Mouse (Mus musculus) neural tube, embryonic 13.5 days (tissue): ENCODE measurements around the gene Afm. TPM values are rescaled to one million over a fixed set of nuclear protein-coding genes. Genes with fewer than 3 reads are reported as not detected.

ENCODE experiments used
- ATAC-seq: fragments of 200-750 bp; cut with Nextera tagmentation; 2 replicates; pipeline ENCODE4 v1.8.0; 2017; ENCODE audit warnings: low read depth, mild to moderate bottlenecking, moderate TSS enrichment, moderate library complexity
- H3K27ac ChIP-seq: fragments of 300-500 bp; sonication (generic); replicated peaks from 2 replicates; pipeline ENCODE4 v1.5.1; 2015; ENCODE audit warnings: moderate library complexity, mild to moderate bottlenecking, inconsistent platforms
- H3K27me3 ChIP-seq: fragments of 300-500 bp; sonication (generic); 2 replicates; pipeline ENCODE4 v1.6.1; 2015; ENCODE audit warnings: mild to moderate bottlenecking, inconsistent platforms
- H3K36me3 ChIP-seq: fragments of 300-500 bp; sonication (generic); 2 replicates; pipeline ENCODE4 v1.6.1; 2015; ENCODE audit warnings: mild to moderate bottlenecking, inconsistent platforms
- H3K4me1 ChIP-seq: fragments of 300-500 bp; sonication (generic); replicated peaks from 2 replicates; pipeline ENCODE4 v1.6.1; 2015; ENCODE audit warnings: inconsistent platforms
- H3K4me2 ChIP-seq: fragments of 300-500 bp; sonication (generic); 2 replicates; pipeline ENCODE4 v1.6.1; 2015; ENCODE audit warnings: inconsistent platforms, mild to moderate bottlenecking, moderate library complexity
- H3K4me3 ChIP-seq: fragments of 300-500 bp; sonication (generic); 2 replicates; pipeline ENCODE4 v1.5.1; 2015; ENCODE audit warnings: mild to moderate bottlenecking, inconsistent platforms
- H3K9ac ChIP-seq: fragments of 300-500 bp; sonication (generic); 2 replicates; pipeline ENCODE4 v1.6.1; 2015; ENCODE audit warnings: moderate library complexity, mild to moderate bottlenecking, inconsistent platforms
- H3K9me3 ChIP-seq: fragments of 300-500 bp; sonication (generic); 2 replicates; pipeline ENCODE4 v1.6.1; 2016; ENCODE audit warnings: inconsistent platforms
- WGBS: fragments of 180-500 bp; shearing (Covaris S2); methylation state at CpG from one replicate; pipeline ENCODE4 v1.1.7; 2015; 5-methylcytosine and 5-hydroxymethylcytosine counted together
- polyA plus RNA-seq: library from polyadenylated mRNA; unstranded; fragments of >200 nt; fragmentation: Nextera tagmentation; extraction: Ambion mirVana; gene quantifications from 2 replicates; pipeline ENCODE4 v1.2.1, GENCODE M21; 2015

Gene Afm
- not detected in 2 replicates for polyA plus RNA-seq

DNA sequence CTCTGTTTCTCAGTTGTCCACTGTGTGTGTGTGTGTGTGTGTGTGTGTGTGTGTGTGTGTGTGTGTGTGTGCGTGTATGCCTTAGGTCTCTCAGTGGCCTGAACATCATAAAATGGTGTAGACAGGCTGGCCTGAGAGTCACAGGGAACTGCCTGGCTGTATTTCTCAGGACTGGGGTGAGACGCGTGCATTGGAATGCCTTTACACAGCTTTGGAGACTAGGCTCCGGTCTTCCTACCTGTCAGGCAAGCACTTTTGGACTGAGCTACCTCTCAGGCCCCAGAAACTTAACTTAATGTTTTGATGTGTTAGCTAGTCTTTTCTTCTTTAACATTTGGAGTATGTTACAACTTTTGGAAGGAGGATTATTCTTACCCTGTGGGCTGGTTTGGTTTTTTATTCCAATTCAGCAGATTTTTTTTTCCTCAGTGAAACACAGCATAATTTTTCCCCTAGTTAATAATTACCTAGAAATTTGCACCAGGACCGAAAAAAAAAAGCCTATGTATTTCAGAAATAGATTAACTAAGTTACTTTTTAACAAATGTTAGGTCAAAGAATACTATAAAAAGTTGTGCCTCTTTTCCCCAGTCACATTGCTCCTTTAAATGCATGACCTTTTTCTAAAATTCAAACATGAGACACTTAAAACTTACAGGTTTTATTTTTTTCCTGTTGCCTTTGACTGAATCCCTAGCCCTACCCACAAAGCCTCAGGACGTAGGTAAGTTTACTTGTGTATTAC lies at the start of gene Afm:
TSS of gene Afm (plus strand) at position 577 of the 745 bp plus-strand sequence.
- H3K4me3 ChIP-seq, result no peak within 1 kb of the TSS
- H3K27me3 ChIP-seq, result no peaks in the 10 kb centered on the region
- H3K4me2 ChIP-seq, result no peak within 1 kb of the TSS
- H3K4me1 ChIP-seq, result no peaks in the 10 kb centered on the region
- no peaks in the 10 kb centered on the region for H3K36me3 ChIP-seq
- no peak for ATAC-seq
- no peaks in the 10 kb centered on the region for H3K9me3 ChIP-seq
- WGBS, result 84% methylated on average over 6 of the region's 6 CpGs
- H3K27ac ChIP-seq, result no peak within 1 kb of the TSS
- no peak within 1 kb of the TSS for H3K9ac ChIP-seq

DNA sequence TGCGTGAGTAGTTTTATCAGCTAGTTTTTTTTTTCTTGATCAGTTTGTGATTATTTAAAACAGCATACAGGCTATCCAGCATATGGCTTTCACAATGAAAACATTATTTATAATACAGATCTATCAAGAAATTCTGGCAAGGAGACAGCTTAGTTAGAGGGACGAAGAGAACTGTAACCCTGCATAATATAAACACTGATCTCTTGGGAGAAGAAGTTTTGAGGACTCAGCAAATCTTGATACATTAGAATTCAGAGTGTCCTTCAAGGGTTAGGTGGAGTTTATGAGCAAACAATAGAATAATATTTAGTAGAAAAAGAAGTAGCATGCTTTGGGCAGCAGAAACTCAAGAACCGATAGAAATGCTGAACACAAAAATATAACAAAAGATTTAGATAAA lies 47.9 kb upstream of the Afm start:
- 93% methylated on average over 3 of the region's 3 CpGs for WGBS
- ATAC-seq, result no peak

DNA sequence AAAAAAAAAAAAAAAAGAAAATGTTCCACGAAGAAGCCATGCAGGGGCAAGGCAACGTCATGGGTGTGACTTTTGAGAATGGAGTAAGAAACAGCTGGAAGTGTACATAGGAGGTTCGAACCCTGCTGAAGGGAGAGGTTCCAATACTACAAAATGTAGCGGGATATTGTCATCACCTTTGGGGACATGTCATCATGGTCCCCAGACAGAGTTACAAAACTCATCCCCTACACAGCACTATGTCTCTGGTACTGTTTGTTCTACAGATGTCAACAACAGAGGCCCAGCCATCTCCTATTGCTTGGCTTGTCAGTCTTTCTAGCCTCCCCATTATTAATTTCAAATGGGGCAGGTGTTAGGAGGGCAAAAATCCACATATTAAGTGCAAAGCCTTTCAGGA lies 44.8 kb upstream of the Afm start:
- no peaks in the 10 kb centered on the region for H3K9me3 ChIP-seq
- no peaks in the 10 kb centered on the region for H3K4me1 ChIP-seq
- ATAC-seq, result no peak
- H3K36me3 ChIP-seq, result no peaks in the 10 kb centered on the region
- H3K27ac ChIP-seq, result no peak overlapping the region
- 94% methylated on average over 4 of the region's 4 CpGs for WGBS
- H3K27me3 ChIP-seq, result no peaks in the 10 kb centered on the region
- no peak overlapping the region for H3K4me2 ChIP-seq
- no peak overlapping the region for H3K4me3 ChIP-seq
- H3K9ac ChIP-seq, result no peak overlapping the region

More for the DNA sequence above, 47.9 kb upstream of the Afm start:
- Histone ChIP-seq H3K4me2 (no peak overlapping the region), H3K9ac (no peak overlapping the region), H3K27me3 (no peaks in the 10 kb centered on the region), H3K27ac (no peak overlapping the region), H3K36me3 (no peaks in the 10 kb centered on the region), H3K9me3 (no peaks in the 10 kb centered on the region), H3K4me1 (peaks cover 3% of the 10 kb centered on the region; the same call in 1 of the 2 replicates), H3K4me3 (no peak overlapping the region)

DNA sequence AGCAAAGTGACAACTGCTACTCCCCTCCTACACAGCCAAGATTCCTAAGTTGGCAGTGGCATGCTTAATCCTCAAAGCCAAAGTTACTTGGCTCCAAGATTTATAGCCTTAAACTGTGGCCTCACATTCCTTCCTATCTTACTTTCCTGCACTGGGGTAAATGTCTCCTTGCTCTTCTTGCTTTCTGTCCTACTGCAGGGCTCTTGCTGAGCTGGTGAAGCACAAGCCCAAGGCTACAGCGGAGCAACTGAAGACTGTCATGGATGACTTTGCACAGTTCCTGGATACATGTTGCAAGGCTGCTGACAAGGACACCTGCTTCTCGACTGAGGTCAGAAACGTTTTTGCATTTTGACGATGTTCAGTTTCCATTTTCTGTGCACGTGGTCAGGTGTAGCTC lies 44.4 kb upstream of the Afm start:
- no peaks in the 10 kb centered on the region for H3K36me3 ChIP-seq
- H3K4me1 ChIP-seq, result no peaks in the 10 kb centered on the region
- H3K4me2 ChIP-seq, result no peak overlapping the region
- no peak overlapping the region for H3K9ac ChIP-seq
- no peak overlapping the region for H3K4me3 ChIP-seq
- H3K9me3 ChIP-seq, result no peaks in the 10 kb centered on the region
- 89% methylated on average over 5 of the region's 5 CpGs for WGBS
- no peaks in the 10 kb centered on the region for H3K27me3 ChIP-seq
- no peak for ATAC-seq
- no peak overlapping the region for H3K27ac ChIP-seq

DNA sequence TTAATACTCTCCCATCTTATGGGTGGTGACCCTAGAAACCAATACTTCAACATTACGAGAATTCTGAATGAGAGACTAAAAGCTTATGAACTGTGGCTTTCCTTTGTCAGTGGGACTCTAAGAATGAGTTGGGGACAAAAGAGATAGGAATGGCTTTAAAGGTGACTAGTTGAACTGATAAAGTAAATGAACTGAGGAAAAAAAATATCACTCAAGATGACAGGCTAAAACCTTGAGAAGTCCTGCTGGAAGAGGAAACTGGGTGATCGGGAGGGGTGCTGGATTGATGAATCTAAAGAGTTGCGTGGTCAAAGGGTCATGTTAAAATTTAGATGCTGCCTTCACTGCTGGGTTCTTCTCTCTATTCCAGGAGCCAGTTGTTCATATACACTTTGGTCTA lies 42.0 kb upstream of the Afm start:
- no peak overlapping the region for H3K4me2 ChIP-seq
- no peak for ATAC-seq
- no peaks in the 10 kb centered on the region for H3K9me3 ChIP-seq
- 85% methylated on average over 3 of the region's 3 CpGs for WGBS
- H3K36me3 ChIP-seq, result no peaks in the 10 kb centered on the region
- no peak overlapping the region for H3K27ac ChIP-seq
- no peaks in the 10 kb centered on the region for H3K4me1 ChIP-seq
- no peak overlapping the region for H3K4me3 ChIP-seq
- H3K9ac ChIP-seq, result no peak overlapping the region
- H3K27me3 ChIP-seq, result no peaks in the 10 kb centered on the region

DNA sequence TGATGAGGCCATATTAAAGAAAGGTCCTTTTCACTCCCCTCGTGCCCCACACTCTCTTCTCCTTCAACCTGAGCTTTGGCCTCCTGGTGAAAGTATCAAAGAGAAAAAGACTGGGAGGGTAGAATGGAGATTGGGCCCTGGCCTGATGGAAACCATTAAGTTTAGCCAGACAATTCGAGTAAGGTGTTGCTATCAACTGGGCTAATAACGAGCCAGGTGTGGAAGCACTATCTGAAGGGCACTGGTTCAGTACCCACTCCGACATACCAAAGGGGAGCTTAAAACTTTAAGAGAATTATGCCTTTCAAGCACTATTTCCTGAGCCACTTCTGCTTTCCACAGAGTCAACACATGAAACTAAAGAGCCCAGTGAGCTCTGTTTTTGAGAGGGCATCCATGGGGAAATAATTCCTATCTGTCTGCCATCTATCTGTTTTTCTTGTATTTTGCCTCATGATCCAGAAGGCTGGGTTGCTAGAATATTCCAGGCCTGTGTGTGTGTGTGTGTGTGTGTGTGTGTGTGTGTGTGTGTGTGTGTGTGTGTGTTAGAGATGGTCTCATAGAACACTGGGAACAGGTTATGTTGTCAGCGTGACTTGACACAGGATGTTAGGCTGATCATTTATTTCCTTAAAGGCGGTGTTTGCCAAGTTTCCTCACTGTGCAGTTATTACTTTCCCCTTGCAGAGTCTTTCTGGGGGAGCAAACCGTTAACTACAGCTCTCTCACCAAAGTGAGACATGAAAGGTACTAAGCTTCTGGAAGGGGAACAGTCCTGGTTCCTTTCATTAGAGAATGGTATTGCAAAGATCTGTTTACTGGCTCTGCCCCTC lies 41.2 kb upstream of the Afm start:
- ATAC-seq, result no peak
- WGBS, result 86% methylated on average over 7 of the region's 7 CpGs

DNA sequence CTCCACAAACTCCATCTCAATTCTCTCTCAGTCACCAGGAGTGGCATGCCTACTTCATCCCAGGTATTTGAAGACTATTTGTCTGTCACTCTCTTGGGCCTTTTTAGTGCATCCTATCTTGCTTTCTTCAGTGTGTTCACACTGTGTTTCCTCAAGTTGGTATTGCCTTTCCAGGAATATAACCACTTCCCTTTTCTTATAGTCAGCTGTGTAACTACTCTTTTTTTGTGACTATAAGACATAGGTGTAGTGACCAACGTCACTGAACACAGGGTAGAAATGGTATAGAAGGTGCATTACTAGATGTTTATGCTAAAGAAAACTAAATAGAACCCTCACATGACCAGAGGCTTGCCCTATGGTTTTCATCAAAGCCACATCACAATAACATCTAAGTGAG lies 39.8 kb upstream of the Afm start:
- Histone ChIP-seq H3K4me2 (no peak overlapping the region), H3K4me3 (no peak overlapping the region), H3K9ac (no peak overlapping the region), H3K36me3 (no peaks in the 10 kb centered on the region), H3K4me1 (no peaks in the 10 kb centered on the region), H3K9me3 (no peaks in the 10 kb centered on the region), H3K27ac (no peak overlapping the region), H3K27me3 (no peaks in the 10 kb centered on the region)
- 93% methylated on average over 1 of the region's 1 CpGs for WGBS
- ATAC-seq, result no peak

More for the DNA sequence above, 41.2 kb upstream of the Afm start:
- no peaks in the 10 kb centered on the region for H3K27me3 ChIP-seq
- H3K4me2 ChIP-seq, result no peak overlapping the region
- H3K4me1 ChIP-seq, result no peaks in the 10 kb centered on the region
- H3K36me3 ChIP-seq, result no peaks in the 10 kb centered on the region
- no peaks in the 10 kb centered on the region for H3K9me3 ChIP-seq
- H3K27ac ChIP-seq, result no peak overlapping the region
- no peak overlapping the region for H3K9ac ChIP-seq
- H3K4me3 ChIP-seq, result no peak overlapping the region

DNA sequence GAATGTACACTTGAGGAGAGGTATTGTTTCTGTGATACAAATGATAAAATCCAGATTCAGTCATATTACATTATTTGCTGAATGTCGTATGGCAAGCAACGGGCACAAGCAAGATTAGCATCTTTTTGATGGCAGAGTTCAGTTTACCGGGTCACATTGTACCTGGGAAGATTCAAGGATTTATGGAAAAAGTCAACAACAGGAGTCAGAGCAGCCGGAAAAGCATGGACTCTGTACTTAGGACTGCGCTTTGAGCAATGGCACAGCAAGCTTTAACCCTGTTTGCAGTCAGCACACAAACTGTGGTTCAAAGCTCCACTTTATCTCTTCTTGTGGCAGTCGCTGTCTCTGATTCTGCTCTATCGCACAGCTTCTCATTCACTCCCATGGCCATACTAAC lies 33.1 kb upstream of the Afm start:
- no peaks in the 10 kb centered on the region for H3K4me1 ChIP-seq
- ATAC-seq, result no peak
- H3K9ac ChIP-seq, result no peak overlapping the region
- no peaks in the 10 kb centered on the region for H3K27me3 ChIP-seq
- H3K27ac ChIP-seq, result no peak overlapping the region
- H3K9me3 ChIP-seq, result no peaks in the 10 kb centered on the region
- H3K4me3 ChIP-seq, result no peak overlapping the region
- H3K36me3 ChIP-seq, result no peaks in the 10 kb centered on the region
- H3K4me2 ChIP-seq, result no peak overlapping the region
- 90% methylated on average over 7 of the region's 7 CpGs for WGBS

DNA sequence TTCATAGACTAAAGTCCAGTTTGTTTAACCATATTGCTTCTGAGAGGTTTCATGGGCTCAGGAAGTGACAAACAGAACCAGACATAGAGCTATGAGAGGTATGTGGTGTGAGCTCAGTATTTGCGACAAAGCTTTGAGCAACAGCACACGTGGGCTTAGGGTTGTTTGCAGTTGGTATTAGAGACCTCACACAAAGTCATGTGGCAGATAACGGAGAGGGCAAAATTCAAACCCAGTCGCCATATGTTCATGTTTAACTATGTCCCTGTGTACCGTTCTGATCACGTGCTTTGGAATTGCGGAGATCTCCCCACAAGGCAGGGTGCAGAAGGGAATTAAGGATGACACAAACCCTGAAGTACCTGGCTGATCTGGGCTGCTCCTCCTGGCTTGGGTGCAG lies 30.4 kb upstream of the Afm start:
- H3K36me3 ChIP-seq, result no peaks in the 10 kb centered on the region
- no peaks in the 10 kb centered on the region for H3K4me1 ChIP-seq
- no peak overlapping the region for H3K4me2 ChIP-seq
- no peak overlapping the region for H3K9ac ChIP-seq
- no peak overlapping the region for H3K4me3 ChIP-seq
- no peaks in the 10 kb centered on the region for H3K9me3 ChIP-seq
- H3K27ac ChIP-seq, result no peak overlapping the region
- H3K27me3 ChIP-seq, result no peaks in the 10 kb centered on the region
- ATAC-seq, result no peak
- 91% methylated on average over 7 of the region's 7 CpGs for WGBS

DNA sequence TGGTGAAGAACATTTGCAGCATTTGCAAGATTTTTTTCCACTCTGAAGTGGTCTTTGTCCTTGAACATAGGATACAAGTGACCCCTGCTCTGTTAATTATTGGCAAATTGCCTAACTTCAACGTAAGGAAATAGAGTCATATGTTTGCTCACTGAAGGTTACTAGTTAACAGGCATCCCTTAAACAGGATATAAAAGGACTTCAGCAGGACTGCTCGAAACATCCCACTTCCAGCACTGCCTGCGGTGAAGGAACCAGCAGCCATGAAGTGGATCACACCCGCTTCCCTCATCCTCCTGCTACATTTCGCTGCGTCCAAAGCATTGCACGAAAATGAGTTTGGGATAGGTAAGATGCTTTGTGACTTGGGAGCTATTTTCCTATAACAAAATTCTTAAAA lies 28.2 kb upstream of the Afm start, which contains the start of gene Afp:
TSS of gene Afp (plus strand) at position 220 of the 400 bp plus-strand sequence.
- H3K36me3 ChIP-seq, result no peaks in the 10 kb centered on the region
- H3K27me3 ChIP-seq, result no peaks in the 10 kb centered on the region
- 87% methylated on average over 7 of the region's 7 CpGs for WGBS
- H3K4me2 ChIP-seq, result no peak within 1 kb of the TSS
- no peaks in the 10 kb centered on the region for H3K9me3 ChIP-seq
- ATAC-seq, result no peak
- no peak within 1 kb of the TSS for H3K9ac ChIP-seq
- no peak within 1 kb of the TSS for H3K27ac ChIP-seq
- no peaks in the 10 kb centered on the region for H3K4me1 ChIP-seq
- no peak within 1 kb of the TSS for H3K4me3 ChIP-seq

DNA sequence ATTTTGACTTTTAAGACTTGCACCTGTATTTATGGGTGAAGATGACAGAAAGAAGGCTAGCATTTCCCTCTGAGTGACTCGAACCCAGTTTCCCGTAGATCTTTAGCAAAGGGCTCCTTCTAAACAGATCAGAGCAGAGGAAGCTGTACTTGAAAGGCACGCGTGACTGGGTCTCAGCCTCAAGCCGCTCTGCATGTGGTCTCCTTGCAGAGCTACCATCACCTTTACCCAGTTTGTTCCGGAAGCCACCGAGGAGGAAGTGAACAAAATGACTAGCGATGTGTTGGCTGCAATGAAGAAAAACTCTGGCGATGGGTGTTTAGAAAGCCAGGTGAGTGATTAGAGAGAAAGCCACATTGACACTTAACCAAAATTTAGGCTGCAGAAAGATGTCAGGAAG lies 26.3 kb upstream of the Afm start:
- Histone ChIP-seq H3K27ac (no peak overlapping the region), H3K9ac (no peak overlapping the region), H3K27me3 (no peaks in the 10 kb centered on the region), H3K4me2 (no peak overlapping the region), H3K36me3 (no peaks in the 10 kb centered on the region), H3K4me1 (no peaks in the 10 kb centered on the region), H3K9me3 (no peaks in the 10 kb centered on the region), H3K4me3 (no peak overlapping the region)
- ATAC-seq, result no peak
- 77% methylated on average over 9 of the region's 9 CpGs for WGBS

DNA sequence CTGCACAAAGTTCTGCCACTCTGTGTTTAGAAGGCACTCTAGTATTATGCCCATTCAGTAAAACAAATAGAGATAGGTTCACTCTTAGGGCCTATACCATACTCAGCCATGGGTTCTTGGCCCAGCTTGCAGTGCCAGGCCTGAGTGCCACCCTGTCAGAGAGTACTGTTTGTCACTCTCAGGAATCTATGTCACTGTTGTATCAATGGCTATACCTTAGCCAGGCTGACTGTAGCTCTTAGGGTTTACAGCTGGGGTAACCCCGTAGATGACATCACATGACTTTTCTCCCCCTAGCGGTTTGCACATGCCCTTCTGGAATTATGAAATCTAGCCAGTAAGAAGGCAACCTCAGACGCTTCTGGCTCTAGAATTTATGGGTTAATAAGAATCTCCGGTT lies 24.4 kb upstream of the Afm start:
- no peak overlapping the region for H3K9ac ChIP-seq
- no peaks in the 10 kb centered on the region for H3K27me3 ChIP-seq
- no peaks in the 10 kb centered on the region for H3K4me1 ChIP-seq
- H3K27ac ChIP-seq, result no peak overlapping the region
- H3K36me3 ChIP-seq, result no peaks in the 10 kb centered on the region
- 79% methylated on average over 4 of the region's 4 CpGs for WGBS
- ATAC-seq, result no peak; the same call in 1 of the 2 replicates
- H3K9me3 ChIP-seq, result no peaks in the 10 kb centered on the region
- no peak overlapping the region for H3K4me2 ChIP-seq
- no peak overlapping the region for H3K4me3 ChIP-seq
